Mouse (Mus musculus) liver, embryonic 14.5 days (tissue): ENCODE data around the gene Zfp958.

Experiments used
- CTCF ChIP-seq: IDR thresholded peaks from 2 replicates; pipeline ENCODE4 v1.5.1; 2016; ENCODE audit warnings: antibody characterized with exemption, low read depth, control low read depth
- EP300 ChIP-seq: IDR thresholded peaks from 2 replicates; pipeline ENCODE4 v1.6.1; 2016; ENCODE audit warnings: antibody characterized with exemption, low read depth

DNA sequence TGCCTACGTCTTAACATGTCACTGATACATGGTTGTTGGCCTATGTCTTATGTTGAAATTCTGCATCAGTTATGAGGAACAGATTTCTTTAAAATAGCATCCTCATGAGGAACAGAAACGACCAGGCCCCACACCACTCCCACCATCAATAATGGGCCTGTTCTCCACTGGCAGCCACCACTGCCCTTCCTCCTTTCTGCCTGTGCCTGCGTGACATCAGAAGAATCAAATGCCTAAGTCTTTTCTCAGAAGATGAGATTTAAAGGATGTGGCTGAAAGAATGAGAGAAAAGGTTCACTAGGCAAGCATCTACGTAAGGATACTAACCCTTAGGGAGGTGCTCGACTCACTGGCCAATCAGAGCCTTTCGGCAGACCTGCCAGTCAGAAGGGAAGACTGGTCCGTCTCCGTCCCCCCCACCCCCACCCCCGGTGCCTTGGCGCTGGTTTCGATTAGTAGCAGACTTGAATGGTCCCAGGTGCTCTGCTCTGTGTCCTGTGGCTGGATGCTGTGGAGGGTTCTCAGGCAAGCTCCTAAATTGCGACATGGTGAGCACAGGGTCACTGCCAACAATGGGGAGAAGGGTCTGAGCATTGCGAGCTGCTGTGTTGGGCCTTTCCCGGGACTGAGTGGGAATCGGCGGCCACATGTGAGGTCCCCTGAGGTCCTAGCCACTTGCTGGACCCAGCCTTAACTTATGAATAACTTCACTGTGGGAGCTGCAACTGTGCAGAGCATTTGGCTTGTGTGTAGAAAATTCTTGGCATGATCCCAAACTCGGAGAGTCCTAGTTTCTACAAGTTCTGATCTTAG is 62.4 kb downstream of the Zfp958 start:
- TF ChIP-seq CTCF (no peak), EP300 (no peak)
